Mouse (Mus musculus) kidney, embryonic 16.5 days (tissue): ENCODE measurements at regions not wholly inside any gene's neighbourhood (a gene's known extent, or its start where the extent isn't known, plus 50 kb on each side); places are given as distances from the start of the nearest gene placed in this dataset.
A peak's percentile ranks its signal among the peaks of the same experiment; 100 is the strongest.

ENCODE experiments used
- ATAC-seq: fragments of 200-750 bp; cut with Nextera tagmentation; 2 replicates; pipeline ENCODE4 v1.8.0; 2017; ENCODE audit warnings: moderate TSS enrichment; ENCODE audit not compliant: low FRiP score, low TSS enrichment
- H3K27ac ChIP-seq: fragments of 300-500 bp; sonication (generic); 2 replicates; pipeline ENCODE4 v1.5.1; 2014; ENCODE audit warnings: low read length
- H3K27me3 ChIP-seq: fragments of 300-500 bp; sonication (generic); 2 replicates; pipeline ENCODE4 v1.6.1; 2014; ENCODE audit warnings: low read length, control low read depth, mixed read lengths; ENCODE audit not compliant: insufficient read depth
- H3K36me3 ChIP-seq: fragments of 300-500 bp; sonication (generic); 2 replicates; pipeline ENCODE4 v1.6.1; 2014; ENCODE audit warnings: low read length, control low read depth, mixed read lengths; ENCODE audit not compliant: insufficient read depth
- H3K4me1 ChIP-seq: fragments of 300-500 bp; sonication (generic); 2 replicates; pipeline ENCODE4 v1.6.1; 2014; ENCODE audit warnings: low read length, control low read depth, mixed read lengths; ENCODE audit not compliant: insufficient read depth
- H3K4me2 ChIP-seq: fragments of 300-500 bp; sonication (generic); replicated peaks from 2 replicates; pipeline ENCODE4 v1.6.1; 2014; ENCODE audit warnings: low read depth, low read length
- H3K4me3 ChIP-seq: fragments of 300-500 bp; sonication (generic); 2 replicates; pipeline ENCODE4 v1.5.1; 2014; ENCODE audit warnings: mild to moderate bottlenecking, low read length
- H3K9ac ChIP-seq: fragments of 300-500 bp; sonication (generic); replicated peaks from 2 replicates; pipeline ENCODE4 v1.6.1; 2014; ENCODE audit warnings: low read length
- H3K9me3 ChIP-seq: fragments of 300-500 bp; sonication (generic); 2 replicates; pipeline ENCODE4 v1.6.1; 2016; ENCODE audit warnings: low read length, control low read depth
- WGBS: fragments of 180-500 bp; shearing (Covaris S2); extraction: QIAGEN DNeasy Blood & Tissue Kit; methylation state at CpG from one replicate; pipeline ENCODE4 v1.1.7; 2014; 5-methylcytosine and 5-hydroxymethylcytosine counted together

DNA sequence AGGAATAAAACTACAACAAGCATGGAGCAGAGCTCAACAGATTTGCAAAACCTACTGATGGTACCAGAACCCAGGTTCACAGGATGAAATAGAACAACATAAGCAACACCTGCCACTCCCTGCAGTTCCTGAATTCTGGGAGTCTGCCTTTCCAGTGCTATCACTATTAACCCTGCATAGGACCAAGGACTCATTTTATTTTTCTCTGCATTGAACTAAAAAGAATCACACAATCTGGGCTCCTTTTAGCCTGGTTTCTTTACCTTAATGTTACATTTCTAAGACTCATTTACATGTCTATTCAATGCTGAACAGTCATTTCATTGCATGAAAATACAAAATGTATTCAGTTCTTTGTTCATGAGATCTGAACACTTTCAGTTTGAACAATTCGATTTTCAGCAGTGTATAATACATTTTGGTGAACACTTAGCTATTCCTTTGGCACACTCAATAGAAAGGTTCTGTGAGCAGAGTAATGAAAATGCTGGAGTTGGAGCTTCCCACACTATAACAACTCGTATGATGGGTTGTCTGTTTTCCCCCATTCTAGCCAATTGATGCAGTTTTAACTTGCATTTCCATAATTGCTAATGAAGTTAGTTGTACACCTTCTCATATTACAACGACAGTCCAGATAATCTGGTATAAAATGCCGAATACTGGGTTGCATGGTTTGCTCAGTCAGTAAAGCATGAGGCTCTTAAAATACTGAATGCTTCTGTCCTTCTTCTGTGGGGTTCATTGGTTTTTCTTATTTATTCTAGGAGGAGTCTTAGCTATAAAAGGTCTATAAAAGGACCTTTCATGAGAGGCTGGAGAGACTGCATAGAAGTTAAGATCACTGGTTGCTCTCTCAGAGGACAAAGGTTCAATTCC is 579.5 kb upstream of the B3galt2 start:
- H3K27ac ChIP-seq, result no peak overlapping the region
- H3K36me3 ChIP-seq, result no peaks in the 10 kb centered on the region
- no peaks in the 10 kb centered on the region for H3K27me3 ChIP-seq
- no peak overlapping the region for H3K4me3 ChIP-seq
- H3K4me2 ChIP-seq, result no peak overlapping the region
- no peaks in the 10 kb centered on the region for H3K4me1 ChIP-seq
- no peaks in the 10 kb centered on the region for H3K9me3 ChIP-seq
- H3K9ac ChIP-seq, result no peak overlapping the region
- 71% methylated on average over 4 of the region's 4 CpGs for WGBS
- ATAC-seq, result no peak

DNA sequence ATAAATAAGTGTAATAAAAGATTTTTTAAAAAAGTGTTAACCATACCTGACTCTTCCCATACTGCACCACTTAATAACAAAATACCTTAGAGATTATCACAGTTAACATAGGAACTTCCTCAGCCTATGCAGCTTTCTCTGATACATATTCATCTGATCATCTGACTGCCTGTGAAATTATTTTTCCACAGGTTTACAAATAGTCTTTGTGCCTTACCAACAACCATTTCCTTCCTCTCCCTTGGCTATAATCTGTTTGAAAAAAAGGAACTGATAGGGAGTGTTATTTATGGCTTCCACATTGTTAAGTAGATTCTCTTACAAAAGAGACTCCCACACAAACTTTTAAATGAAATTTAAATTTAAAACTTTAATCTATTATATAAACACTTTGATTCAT is 575.0 kb upstream of the B3galt2 start:
- no peak overlapping the region for H3K4me2 ChIP-seq
- no peaks in the 10 kb centered on the region for H3K9me3 ChIP-seq
- H3K27me3 ChIP-seq, result no peaks in the 10 kb centered on the region
- no peak overlapping the region for H3K4me3 ChIP-seq
- no peak overlapping the region for H3K27ac ChIP-seq
- ATAC-seq, result no peak
- H3K9ac ChIP-seq, result no peak overlapping the region
- H3K4me1 ChIP-seq, result no peaks in the 10 kb centered on the region
- H3K36me3 ChIP-seq, result no peaks in the 10 kb centered on the region

DNA sequence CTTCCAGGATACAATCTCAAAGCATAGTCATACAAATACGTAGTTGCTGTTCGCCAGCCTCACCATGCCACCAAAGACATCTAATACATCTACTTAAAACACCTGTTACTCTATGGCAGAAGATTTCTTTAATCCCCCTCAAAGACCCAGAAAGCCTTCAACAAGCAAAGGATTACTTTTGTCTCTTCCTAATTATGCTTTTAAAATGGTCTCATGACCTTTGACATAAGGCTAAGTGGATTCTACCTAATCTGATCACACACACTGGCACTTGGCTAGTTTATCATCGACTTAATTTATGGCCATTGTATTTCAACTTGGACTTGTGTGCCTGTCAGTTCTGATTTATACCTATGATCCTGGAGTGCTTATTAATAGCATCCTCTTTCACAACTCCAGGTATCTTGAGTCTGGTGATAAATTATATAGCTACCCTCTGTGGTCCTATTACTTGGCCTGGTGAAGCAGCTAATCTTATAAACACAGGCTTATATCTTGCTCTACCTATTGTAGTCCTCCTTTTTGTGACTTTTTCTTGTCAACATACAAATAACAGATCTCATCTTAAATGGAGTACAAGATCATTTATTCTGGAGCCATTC is 568.6 kb upstream of the B3galt2 start:
- H3K4me1 ChIP-seq, result no peaks in the 10 kb centered on the region
- 81% methylated on average over 3 of the region's 3 CpGs for WGBS
- no peak for ATAC-seq
- no peaks in the 10 kb centered on the region for H3K36me3 ChIP-seq
- no peak overlapping the region for H3K4me3 ChIP-seq
- H3K9ac ChIP-seq, result no peak overlapping the region
- no peak overlapping the region for H3K27ac ChIP-seq
- no peak overlapping the region for H3K4me2 ChIP-seq
- no peaks in the 10 kb centered on the region for H3K9me3 ChIP-seq
- H3K27me3 ChIP-seq, result no peaks in the 10 kb centered on the region

DNA sequence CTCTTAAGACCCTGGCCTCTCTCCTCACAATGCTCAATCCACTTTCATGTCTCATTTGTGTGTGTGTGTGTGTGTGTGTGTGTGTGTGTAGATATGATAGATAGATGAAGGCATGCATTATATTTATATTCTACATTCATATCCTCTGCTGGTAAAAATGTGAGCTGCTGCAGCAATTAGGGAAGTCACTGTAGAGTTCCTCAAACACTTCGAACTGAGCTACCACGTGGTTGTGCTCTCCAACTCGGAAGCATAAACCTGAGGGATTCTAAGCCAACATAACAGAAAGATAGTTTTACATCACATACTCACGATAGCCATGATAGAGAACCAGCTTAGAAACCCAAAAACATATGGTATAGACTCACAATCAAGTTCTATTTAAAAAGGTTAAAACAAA is 565.5 kb upstream of the B3galt2 start:
- Histone ChIP-seq H3K4me2 (no peak overlapping the region), H3K4me1 (no peaks in the 10 kb centered on the region), H3K27ac (no peak overlapping the region), H3K36me3 (no peaks in the 10 kb centered on the region), H3K4me3 (no peak overlapping the region), H3K27me3 (no peaks in the 10 kb centered on the region), H3K9ac (no peak overlapping the region), H3K9me3 (no peaks in the 10 kb centered on the region)
- ATAC-seq, result no peak
- WGBS, result 78% methylated on average over 4 of the region's 4 CpGs

DNA sequence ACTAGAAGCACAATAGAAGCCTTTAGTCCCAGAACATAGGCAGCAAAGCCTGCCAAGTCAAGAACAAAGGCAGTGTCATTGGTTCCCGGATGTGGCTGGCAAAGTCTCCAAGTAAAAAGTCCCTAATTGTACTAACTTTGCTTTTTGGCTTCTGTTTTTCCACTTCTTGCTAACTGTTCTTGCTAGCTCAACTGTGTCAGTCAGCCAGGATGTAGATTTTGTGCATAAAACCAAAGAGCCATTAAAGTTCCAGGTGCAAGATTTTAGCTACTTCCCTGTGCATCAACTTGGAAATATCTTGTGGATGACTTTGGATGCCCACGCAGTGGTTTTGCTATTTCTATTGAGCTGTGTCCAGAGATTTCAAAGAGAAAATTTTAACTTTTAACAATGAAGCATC is 560.0 kb upstream of the B3galt2 start:
- no peak for ATAC-seq
- no peak overlapping the region for H3K9ac ChIP-seq
- 78% methylated on average over 2 of the region's 2 CpGs for WGBS

DNA sequence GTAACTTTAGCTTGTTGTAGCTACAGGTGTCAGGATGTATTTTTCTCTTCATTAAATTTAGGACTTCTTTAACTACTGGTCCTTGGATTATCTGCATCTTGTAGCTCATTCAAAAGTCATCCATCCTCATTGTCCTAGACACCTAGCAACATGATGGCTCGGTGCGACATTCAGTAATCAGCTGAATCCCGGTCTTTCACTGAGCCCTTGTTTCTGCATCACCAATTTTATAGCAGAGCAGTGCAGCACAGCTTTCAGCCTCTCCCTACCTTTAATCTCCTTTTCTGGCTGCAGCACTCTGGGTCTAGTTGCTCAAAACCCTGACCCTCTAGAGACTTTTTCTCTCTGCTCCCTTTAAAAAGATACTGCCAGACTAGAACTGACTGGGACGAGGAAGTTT is 543.6 kb upstream of the B3galt2 start:
- WGBS, result 55% methylated on average over 4 of the region's 4 CpGs
- no peaks in the 10 kb centered on the region for H3K36me3 ChIP-seq
- ATAC-seq, result peak; percentile 80; the same call in 1 of the 2 replicates

More for the DNA sequence above, 560.0 kb upstream of the B3galt2 start:
- Histone ChIP-seq H3K27me3 (no peaks in the 10 kb centered on the region), H3K9me3 (no peaks in the 10 kb centered on the region), H3K4me3 (no peak overlapping the region), H3K4me1 (no peaks in the 10 kb centered on the region), H3K27ac (no peak overlapping the region), H3K4me2 (no peak overlapping the region), H3K36me3 (no peaks in the 10 kb centered on the region)

DNA sequence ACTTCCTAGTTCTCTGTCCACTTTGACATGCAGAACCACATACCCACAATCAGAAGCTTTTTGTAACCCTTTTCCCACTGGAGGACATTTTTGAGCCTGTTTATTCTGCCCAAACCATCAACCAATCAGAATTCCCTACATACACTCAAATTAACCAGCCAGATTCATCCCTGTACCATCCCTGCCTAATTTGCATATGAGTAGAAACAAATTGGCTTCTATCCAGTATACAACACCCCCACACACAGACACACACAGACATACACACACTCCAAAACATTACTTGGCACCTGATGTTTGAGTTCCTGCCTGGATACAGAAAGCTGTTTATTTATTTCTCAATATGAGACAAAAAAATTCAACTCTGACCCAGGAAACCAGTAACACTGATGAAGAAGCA is 542.2 kb upstream of the B3galt2 start:
- no peak for ATAC-seq
- H3K4me2 ChIP-seq, result no peak overlapping the region
- H3K9ac ChIP-seq, result no peak overlapping the region
- H3K4me3 ChIP-seq, result no peak overlapping the region
- H3K27ac ChIP-seq, result no peak overlapping the region
- H3K36me3 ChIP-seq, result no peaks in the 10 kb centered on the region
- H3K27me3 ChIP-seq, result no peaks in the 10 kb centered on the region
- H3K9me3 ChIP-seq, result no peaks in the 10 kb centered on the region
- H3K4me1 ChIP-seq, result no peaks in the 10 kb centered on the region

More for the DNA sequence above, 543.6 kb upstream of the B3galt2 start:
- Histone ChIP-seq H3K27ac (no peak overlapping the region), H3K4me2 (no peak overlapping the region), H3K27me3 (no peaks in the 10 kb centered on the region), H3K9me3 (no peaks in the 10 kb centered on the region), H3K9ac (no peak overlapping the region), H3K4me3 (no peak overlapping the region), H3K4me1 (no peaks in the 10 kb centered on the region)

DNA sequence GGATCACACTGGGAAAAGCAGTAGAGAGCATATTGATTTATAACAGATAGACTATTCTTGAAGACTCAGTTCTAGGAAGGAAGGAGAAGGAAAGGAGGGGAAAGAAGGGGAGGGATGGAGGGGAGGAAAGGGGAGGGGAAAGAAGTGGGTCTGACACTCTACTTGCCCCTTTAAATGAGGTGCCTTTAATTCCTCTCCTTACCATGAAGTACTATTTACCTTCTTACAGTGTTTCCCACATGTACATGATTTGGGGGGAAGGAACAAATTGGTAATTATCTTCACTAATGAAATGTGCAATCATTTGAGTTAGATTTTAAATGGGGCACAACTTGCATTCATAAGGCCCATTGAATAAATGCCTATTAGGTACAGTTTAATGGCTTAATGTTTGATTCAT is 518.3 kb upstream of the B3galt2 start:
- Histone ChIP-seq H3K36me3 (no peaks in the 10 kb centered on the region), H3K4me2 (no peak overlapping the region), H3K9me3 (no peaks in the 10 kb centered on the region), H3K27ac (no peak overlapping the region), H3K4me3 (no peak overlapping the region), H3K27me3 (no peaks in the 10 kb centered on the region), H3K9ac (no peak overlapping the region), H3K4me1 (no peaks in the 10 kb centered on the region)
- ATAC-seq, result no peak

DNA sequence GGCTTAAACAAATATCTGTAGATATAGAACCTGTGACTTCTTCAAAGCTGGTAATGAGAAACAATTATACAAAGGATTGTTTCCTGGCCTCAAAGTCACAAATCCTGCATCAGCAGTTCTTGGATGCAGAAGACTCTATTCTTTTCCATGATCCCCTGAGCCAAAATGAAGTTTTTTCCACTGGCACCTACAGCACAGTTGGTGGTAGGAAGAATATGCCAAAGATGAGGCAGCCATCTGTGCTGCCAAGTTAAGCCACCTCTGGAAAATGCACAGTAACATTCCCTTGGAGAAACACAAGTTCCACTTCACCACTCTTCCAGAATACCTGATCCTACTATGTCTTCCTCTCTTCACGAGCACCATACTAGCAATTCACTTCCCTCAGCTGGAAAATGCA is 510.2 kb upstream of the B3galt2 start:
- no peaks in the 10 kb centered on the region for H3K27me3 ChIP-seq
- no peaks in the 10 kb centered on the region for H3K9me3 ChIP-seq
- ATAC-seq, result no peak
- no peak overlapping the region for H3K27ac ChIP-seq
- no peak overlapping the region for H3K9ac ChIP-seq
- H3K4me2 ChIP-seq, result no peak overlapping the region
- H3K4me3 ChIP-seq, result no peak overlapping the region
- WGBS, result 62% methylated on average over 1 of the region's 1 CpGs
- no peaks in the 10 kb centered on the region for H3K36me3 ChIP-seq
- no peaks in the 10 kb centered on the region for H3K4me1 ChIP-seq

DNA sequence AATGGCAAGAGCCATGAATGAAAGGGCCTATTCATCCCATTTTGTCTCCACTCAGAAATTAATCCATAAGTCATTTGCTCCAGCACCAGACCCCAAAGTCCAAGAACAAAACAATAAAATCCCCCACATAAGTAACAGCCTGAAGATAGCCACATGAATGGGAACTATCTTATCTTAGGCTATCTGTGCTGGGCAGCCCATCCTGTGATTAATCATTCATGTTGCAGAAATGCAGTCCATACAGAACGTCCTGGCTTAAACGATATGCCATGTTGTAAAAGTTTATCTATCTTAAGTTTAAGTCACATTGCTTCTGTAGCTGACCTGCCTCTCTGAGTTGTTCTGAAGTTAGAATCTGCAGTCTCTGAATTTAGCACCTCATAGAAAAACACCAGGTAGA is 507.7 kb upstream of the B3galt2 start:
- Histone ChIP-seq H3K9me3 (no peaks in the 10 kb centered on the region), H3K27ac (no peak overlapping the region), H3K4me2 (no peak overlapping the region), H3K4me3 (no peak overlapping the region), H3K36me3 (no peaks in the 10 kb centered on the region), H3K9ac (no peak overlapping the region), H3K27me3 (no peaks in the 10 kb centered on the region), H3K4me1 (no peaks in the 10 kb centered on the region)
- WGBS, result 70% methylated on average over 2 of the region's 2 CpGs
- no peak for ATAC-seq
